Mouse (Mus musculus) retina, embryonic 14.5 days (tissue): ENCODE measurements around the gene Mvk.
A peak's percentile ranks its signal among the peaks of the same experiment; 100 is the strongest.

Source experiments
- DNase-seq: peaks from one replicate; pipeline ENCODE4 v3.0.0-alpha.2; 2015; ENCODE audit warnings: low spot score

Gene Mvk

DNA sequence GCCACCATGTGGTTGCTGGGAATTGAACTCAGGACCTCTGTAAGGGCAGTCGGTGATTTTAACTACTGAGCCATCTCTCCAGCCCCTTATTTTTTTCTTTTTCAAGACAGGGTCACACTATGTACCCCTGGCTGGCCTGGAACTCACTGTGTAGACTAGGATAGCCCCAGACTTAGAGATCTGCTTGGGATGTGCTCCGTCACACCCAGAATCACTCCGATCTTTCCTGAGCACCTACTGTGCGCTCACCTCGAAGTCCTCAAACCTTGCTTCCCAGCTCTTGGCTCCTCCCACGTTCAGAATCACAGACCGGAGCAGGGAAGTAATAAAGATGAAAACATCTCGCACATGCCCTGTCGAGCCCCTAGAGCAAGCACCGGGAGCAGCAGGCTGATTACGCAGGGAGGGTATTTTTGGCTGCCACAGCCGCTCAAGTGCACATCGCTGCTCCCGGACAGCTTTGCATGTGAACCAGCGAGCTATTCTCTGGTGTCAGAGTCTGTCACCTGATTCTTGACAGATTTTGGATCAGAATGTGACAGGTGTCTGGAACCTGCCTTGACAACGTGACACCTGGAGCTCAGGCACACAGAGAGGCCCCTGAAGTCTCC lies 13.0 kb downstream of the Mvk start:
- DNase-seq: no peak

GRCm38 (mm10) chr5:114461238-114461637 lies 17.2 kb downstream of the Mvk start:
- peak; percentile 93 for DNase-seq

GRCm38 (mm10) chr5:114462067-114463040 lies 18.3 kb downstream of the Mvk start:
- no peak for DNase-seq

DNA sequence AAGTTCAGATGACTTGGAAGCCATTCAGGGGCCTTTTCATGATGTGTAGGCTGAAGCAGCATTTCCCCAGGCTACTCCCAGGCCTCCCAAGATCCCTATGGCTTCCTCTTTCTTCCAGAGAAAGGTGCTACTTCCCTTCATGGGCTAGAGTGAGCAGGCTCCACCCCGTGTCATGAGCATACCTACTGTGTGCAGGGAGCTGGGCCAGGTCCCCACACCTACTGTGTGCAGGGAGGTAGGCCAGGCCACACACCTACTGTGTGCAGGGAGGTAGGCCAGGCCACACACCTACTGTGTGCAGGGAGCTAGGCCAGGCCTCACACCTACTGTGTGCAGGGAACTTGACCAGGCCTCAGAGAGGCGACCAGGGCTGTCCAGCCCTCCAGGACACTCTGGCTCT lies 20.5 kb downstream of the Mvk start:
- DNase-seq: no peak

DNA sequence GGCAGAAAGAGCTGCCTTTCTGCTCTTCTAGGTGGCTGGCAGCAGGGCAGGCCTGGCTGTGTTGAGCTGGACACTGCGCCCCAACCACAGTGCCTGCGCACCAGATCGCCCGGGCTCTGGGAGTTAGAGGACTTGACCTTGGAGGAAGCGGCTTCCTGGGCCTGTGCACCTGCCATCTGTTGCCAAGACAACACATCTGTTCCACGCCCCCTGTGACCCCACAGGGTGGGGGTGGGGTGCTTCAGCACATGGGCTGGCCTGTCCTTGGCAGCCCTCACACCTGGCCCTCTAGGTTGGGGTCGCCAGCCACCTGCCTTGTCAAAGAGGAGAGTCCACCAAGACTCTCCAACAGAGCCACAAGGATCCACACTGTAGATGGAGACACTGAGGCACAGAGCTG lies 21.6 kb downstream of the Mvk start:
- DNase-seq: peak; percentile 51

GRCm38 (mm10) chr5:114467019-114467418 lies 22.9 kb downstream of the Mvk start:
- no peak for DNase-seq

- peak; percentile 97 for DNase-seq
Measured at GRCm38 (mm10) chr5:114467430-114467829, 23.4 kb downstream of the Mvk start.

DNA sequence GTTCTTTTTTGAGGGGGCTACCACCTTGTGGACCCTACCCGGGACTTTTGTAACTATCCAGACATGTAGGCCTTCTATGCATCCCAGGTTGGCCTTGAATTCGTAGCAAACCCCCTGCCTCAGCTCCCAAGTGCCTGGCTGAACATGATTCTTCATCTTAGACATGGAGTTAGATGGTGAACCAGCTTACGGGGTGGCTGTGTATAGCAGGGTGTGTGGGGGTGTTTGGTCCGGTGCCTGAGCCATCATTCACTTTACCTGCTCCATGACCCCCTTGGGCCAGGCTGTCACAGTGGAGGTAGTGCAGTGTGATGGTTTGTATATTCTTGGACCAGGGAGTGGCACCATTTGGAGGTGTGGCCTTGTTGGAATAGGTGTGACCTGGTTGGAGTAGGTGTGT lies 23.9 kb downstream of the Mvk start:
- no peak for DNase-seq

- no peak for DNase-seq
Measured at GRCm38 (mm10) chr5:114470359-114470758, 26.3 kb downstream of the Mvk start.

- DNase-seq: peak; percentile 58
Measured at GRCm38 (mm10) chr5:114474741-114475491, 30.8 kb downstream of the Mvk start.

- DNase-seq: peak; percentile 45
Measured at GRCm38 (mm10) chr5:114478267-114478666, 34.2 kb downstream of the Mvk start.

- DNase-seq: peak; percentile 63
Measured at GRCm38 (mm10) chr5:114482587-114483011, 38.5 kb downstream of the Mvk start.

- DNase-seq: no peak
Measured at GRCm38 (mm10) chr5:114485685-114486084, 41.6 kb downstream of the Mvk start.

- no peak for DNase-seq
Measured at GRCm38 (mm10) chr5:114489570-114489969, 45.5 kb downstream of the Mvk start.

DNA sequence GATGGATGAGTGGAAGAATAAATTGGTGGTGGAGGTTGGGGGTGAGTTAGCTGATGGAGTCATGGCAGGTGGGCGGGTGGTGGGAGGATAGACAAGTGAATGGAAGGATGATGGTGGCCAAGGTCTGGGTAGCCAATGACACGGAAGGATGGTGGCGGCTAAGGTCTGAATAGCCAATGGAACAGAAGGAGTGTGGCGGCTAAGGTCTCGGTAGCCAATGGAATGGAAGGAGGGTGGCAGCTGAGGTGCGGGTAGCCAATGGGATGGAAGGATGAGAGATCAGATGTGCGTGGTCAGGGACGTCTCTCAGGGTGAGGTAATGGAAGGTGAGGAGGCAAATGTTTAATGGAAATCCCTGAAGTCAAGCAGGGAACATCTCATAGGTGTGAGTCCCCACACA lies 46.2 kb downstream of the Mvk start:
- DNase-seq: no peak

DNA sequence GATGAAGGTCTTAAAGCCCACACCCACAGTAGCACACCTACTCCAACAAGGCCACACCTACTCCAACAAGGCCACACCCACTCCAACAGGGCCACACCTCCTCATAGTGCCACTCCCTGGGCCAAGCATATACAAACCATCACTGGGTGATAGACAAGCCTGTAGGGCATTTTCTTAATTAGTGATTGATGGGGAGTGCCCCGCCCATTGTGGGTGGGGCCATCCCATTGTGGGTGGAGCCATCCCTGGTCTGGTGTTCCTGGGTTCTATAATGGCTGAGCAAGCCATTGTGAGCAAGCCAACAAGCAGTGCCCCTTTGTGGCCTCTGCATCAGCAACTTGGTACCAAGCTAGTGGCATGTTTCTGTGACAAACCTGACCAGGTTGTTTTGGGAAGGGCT lies 50.7 kb downstream of the Mvk start:
- no peak for DNase-seq

DNA sequence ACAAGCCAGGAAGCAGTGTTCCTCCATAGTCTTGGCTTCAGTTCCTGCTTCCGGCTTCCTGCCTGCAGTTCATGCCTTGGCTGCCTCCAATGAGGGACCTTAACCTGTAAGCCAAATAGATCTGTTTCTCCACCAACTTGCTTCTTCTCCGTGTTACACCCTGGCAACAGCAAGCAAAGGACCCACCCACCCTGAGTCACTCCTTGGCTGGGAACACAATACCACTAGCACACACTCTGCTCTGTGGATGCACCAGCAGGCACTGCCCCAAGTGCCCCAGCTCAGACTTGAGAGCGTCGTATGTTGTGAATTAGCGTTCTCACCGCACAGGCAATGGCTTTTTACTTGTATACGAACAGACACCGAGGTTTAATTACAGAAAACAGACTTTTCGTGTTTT lies 57.2 kb downstream of the Mvk start:
- no peak for DNase-seq

DNA sequence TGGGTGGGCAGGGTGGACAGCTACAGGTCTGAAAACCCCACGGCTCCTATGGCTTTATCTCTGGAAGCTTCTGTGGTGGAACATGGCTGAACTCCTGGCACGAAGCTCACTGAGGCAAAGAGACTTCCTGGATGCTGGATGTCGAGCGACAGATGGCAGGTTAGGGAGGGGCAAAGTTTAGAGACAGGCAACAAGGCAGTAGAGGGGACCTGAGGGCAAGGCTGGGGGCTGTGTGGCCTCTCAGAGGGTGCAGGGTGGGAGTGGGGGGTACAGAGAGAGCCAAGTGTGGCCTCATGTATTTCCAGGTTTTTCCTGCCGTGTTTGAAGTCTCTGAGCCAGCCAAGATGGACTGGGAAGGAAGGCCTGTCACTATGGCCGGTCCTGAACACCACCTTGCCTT lies 60.8 kb downstream of the Mvk start:
- DNase-seq: no peak

DNA sequence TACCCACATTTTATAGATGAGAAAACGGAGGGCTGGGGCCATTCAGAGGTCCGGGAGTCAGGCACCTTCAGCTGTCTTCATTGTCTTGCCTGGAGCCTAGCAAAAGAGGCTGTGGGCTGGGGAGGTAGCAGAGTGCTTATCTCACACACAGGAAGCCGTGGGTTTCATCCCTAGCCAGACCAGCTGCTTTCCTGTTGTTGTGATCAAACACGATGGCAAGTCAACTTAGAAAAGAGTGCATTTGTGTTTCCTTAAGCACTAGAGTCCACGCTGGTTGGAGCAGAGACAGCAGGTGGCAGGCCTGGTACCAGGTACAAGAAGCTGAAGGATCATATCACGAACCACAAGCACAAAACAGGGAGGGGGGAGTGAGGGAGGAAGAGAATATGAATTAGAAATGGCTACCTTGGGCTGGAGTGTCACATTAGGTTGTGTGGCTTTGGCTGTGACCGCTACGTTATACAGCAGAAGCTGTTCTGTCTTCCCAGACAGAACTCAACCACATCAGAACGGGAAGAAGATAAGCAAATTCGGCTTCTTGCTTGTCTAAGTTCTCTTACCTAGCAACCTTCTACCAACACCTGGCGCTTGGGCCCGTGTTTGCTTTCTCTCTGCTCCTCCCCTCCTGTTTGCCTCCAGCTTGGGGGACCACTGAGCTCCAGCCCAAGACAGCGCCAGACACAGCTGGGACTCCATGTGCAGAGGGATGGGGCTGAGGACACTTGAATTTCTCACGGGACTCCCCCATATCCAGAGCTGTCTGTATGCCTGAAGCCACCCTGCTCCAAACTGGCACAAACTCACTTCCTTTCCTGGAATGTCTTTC lies 61.4 kb downstream of the Mvk start:
- no peak for DNase-seq

- no peak for DNase-seq
Measured at GRCm38 (mm10) chr5:114507394-114507793, 63.3 kb downstream of the Mvk start.

GRCm38 (mm10) chr5:114507964-114508363 lies 63.9 kb downstream of the Mvk start:
- DNase-seq: no peak

DNA sequence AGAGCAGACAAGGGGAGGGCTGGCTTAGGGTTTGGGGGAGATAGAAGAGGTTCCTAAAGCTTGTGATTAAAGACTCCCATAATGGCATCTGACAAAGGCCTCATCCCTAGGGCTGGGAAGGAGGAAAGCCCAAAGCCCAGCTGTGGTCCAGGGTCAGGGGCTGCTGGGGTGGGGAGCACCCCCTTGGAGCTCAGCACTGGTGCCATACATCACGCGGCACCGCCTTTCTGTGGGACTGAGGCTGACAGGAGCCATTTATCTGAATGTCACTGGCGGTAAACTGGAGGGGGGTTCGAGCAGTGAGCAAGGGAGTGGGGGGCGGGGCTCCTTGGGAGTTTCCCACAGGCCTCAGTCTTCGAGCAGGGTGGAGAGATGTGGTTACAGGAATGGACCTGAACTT lies 65.4 kb downstream of the Mvk start:
- DNase-seq: no peak
